Mouse (Mus musculus) right cerebral cortex, postnatal 4 days (tissue): ENCODE data around the gene Agap1.

Experiments
- DNase-seq: peaks from one replicate; pipeline ENCODE4 v3.0.0-alpha.2; 2022

Agap1 gene

GRCm38 (mm10) chr1:89870906-89871211, 416.3 kb downstream of the Agap1 start:
- no peak for DNase-seq

DNA sequence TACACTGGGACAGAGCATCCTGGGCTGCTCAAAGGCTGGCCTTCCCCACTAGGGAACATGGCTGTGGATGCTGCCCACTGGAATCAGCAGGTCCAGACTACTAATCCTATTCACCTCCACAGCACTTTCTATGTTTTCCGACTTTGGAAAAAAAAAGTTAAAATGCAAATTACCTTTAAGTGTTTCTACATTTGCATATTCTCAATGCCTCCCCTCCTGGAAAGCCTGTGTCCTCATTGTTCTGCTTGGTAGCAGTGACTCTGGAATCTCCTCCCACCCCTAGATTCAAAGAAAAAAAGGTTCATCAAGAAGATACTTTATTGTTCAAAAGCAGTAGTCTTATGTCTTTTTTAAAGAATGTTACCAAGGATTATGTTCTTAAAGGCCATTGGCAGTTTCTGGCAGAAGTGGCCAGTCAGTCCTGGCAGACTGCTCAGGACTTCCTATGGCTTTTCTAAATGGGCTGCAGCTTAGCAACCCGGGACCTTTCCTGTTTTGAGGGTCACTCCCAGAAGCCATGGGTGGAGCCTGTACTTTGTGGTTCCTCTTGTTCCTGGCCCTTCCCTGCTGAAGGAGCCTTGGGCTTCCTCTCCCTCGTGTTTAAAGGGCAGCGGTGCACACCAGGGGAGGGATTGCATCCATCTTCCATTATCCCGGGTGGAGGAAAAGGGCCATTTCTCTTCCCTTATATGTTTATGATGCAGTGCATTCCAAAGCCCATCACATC, 421.9 kb downstream of the Agap1 start:
- DNase-seq: no peak

GRCm38 (mm10) chr1:89878496-89878895, 423.9 kb downstream of the Agap1 start:
- DNase-seq: no peak

DNA sequence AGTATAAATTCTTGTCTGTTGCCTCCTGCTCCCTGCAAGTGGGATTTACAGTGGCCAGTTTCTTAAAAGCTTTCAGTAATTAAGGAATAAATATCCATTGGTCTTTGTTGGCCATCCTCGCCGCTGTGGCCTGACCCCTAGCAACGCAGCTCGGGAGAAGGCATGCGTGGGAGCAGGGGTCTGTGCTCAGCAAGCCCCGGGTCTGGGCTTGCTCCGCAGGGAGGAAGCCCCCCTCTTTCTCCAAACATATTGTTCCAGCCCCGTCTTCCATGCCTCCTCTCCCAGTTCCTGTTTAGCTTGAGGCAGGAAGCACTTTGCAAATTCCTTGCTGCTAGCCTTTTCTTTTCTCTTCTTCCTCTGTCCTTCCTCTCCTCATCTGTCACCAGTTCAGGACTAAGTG, 425.6 kb downstream of the Agap1 start:
- no peak for DNase-seq

GRCm38 (mm10) chr1:89880834-89881233, 426.2 kb downstream of the Agap1 start:
- DNase-seq: no peak

DNA sequence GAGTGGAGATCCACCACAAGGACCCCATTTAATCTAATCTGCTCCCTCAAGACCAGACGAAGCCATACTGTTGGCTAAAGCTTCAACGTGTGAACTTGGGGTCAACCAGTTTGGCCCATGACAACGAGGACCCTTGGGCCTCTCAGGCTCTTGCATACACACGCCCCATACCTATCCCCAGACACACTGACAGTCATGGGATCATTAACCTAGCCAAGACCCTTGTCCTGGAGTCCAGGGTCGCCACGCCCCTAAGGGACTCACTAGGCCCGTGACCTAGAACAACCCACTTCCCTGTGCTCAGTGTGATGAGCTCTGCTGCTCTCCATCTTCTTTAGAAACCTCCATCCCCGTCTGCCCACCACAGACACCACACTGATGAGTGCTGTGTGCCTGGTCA, 429.7 kb downstream of the Agap1 start:
- DNase-seq: no peak

- no peak for DNase-seq
These were observed 431.1 kb downstream of the Agap1 start for GRCm38 (mm10) chr1:89885696-89886095.

DNA sequence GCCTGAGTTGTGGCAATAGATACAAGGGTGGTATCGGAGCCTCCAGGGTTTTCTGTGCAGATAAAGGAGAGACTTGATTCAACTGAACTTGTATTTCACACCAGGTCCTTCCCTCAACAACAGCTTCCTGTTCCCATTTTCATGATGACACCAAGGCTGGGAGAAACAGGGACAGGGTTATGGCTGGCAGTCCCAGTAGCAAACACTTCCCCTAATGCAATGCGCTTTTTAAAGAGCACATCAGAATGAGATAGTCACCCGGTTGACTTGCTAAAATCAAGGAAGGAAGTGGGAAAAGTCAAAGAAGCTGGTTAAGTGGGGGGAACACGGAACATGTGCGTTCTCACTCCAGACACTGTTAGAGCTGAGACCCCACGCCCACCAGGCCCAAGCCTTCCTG, 436.8 kb downstream of the Agap1 start:
- no peak for DNase-seq

DNA sequence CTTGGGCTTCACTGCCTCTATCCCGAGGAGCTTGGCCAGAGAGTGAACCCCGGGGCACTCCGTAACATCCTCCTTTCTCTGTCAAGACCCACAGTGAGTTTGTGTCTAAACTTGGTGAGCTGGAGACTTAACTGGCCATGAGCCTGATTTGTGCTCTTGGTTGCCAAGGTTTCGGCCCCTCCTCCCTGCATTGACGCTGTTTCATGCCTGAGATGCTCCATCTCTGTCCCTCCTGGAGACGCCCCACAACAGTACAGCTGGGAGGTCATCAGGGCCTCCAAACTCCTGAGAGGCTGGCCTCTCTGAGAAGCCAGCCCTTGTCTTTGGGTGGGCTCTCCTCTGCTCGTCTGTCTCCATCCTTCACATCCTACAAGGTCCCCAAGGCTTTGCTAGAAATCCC, 437.7 kb downstream of the Agap1 start:
- no peak for DNase-seq

DNA sequence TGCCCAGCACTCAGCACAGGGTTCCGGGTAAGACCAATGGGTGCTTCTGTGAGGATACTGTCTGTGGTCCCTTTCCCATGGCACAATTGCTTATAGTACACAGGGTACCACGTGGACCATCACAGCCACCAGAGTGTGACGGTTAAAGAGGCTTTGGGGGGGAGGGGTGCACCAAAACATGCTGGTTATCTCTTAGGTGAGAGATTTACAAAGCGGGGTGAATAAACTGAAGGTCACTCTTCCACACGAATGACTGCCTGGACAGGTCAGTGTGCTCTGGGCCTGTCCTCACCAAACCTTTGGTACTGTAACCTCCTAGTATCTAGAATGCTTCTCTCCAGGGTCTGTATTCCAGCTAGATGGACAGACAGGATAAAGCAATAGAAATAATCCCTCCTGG, 441.2 kb downstream of the Agap1 start:
- no peak for DNase-seq

DNA sequence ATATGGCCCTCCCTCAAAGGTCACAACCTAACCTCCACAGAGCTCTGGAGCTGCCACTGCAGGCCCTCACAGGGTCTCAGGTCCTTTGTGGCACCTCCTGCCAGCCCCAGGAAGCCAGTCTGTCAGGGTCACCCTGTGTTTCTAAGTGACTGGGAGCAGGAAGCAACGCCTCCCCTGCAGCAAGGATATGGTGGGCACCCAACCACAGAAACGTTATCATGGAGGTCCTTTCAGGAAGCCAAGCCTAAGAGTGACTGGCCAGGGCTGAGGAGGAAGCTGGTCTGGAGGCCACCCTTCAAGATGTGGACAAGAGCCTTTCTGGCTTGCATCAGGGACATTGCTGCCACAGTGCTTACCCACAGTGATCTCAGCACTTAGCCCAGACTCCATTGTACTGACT, 444.4 kb downstream of the Agap1 start:
- DNase-seq: no peak

GRCm38 (mm10) chr1:89899761-89900445, 445.3 kb downstream of the Agap1 start:
- DNase-seq: no peak

- DNase-seq: no peak
These were observed 446.8 kb downstream of the Agap1 start for GRCm38 (mm10) chr1:89901381-89901780.

DNA sequence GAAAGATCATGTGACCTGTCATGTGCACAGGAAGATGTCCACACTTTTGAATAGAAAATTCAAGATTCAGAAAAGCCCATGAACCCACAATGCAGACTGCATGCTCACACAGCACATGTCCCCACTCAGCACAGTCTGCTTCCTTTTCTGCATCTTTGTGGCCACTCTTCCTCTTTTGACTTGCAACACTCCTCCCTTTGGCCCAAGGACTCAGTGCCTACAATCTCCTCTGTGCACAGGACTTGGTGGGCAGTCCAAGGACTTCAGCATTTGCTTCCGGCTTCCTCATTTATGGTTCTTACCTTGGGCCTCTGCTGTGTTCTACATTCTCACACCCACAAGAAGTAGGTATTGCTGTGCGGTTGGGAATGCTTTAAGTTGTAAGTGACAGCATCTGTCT, 447.6 kb downstream of the Agap1 start:
- DNase-seq: no peak

DNA sequence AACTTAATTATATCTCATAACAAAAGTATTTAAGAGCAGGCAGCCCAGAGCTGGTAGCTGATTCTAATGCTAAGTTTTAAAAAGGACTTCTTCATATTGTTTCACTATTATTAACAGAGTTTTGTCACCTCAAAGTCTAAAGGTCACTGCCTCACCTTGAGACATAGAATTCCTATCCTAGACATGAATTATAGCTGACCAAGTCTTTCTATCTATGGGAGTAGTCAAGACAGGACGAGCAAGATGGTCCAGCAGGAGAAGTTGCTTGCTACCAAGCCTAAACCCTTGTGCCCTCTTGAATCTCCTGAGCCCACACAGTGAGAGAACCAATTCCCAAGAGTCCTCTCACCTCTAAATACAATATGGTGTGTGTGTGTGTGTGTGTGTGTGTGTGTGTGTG, 448.0 kb downstream of the Agap1 start:
- no peak for DNase-seq

GRCm38 (mm10) chr1:89909796-89910195, 455.2 kb downstream of the Agap1 start:
- DNase-seq: no peak

GRCm38 (mm10) chr1:89912392-89912791, 457.8 kb downstream of the Agap1 start:
- no peak for DNase-seq

GRCm38 (mm10) chr1:89913611-89914010, 459.0 kb downstream of the Agap1 start:
- DNase-seq: no peak

DNA sequence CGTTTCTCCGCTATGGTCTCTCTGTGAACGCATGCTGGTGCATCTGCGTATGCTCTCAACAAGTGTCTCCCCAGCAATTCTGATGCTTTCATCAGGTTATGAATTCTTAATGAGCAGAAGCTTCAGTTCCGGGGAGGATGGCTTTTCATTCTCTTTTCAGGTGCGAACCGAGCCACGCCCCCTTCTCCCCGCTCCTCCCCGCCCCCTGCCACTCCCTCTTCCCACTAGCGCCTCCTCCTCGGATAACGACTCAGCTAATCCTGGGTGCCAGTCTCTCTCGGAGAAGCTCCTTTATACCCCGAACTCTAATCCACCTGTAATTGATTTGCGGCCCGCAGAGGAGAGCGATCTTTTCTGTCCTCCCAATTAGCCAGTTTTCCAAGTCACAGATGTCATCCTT, 463.5 kb downstream of the Agap1 start:
- no peak for DNase-seq

DNA sequence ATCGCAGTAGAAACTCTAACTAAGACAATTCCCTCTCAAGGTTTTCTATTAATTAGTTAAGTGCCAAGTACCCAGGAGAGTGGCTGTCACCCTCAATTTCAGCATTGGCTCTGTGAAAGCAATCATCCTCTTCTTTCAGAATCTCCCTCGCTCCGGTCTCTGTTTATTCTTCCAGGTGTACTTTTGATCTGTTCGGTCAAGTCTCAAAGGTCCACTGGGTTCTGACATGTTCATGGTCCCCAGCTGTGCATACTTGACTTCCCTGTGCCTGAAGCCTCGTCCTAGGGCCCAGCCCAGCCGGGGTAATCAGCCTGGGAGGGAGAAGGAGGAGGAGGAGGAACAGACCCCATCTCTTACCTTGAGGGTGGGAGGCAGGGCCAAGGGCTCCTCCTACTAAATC, 464.6 kb downstream of the Agap1 start:
- no peak for DNase-seq

DNA sequence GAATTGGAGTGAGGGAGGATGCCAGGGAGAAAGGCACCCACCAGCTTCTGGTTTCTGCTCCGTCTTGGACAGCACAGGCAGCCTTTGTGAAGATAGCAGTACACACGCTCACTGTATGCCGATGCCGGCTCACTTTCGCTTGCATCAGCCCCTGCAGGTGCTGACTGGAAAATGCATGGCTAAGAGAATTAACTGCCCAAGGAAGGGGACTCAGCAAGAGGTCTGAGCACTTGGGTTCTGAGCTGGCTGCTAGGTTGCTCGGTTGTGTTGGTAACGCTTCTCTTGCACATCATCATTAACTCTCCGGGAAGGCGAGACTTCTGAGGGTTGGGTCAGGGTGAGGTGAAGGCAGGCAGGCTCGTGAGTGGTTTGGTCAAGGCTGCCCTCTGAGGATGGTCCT, 467.2 kb downstream of the Agap1 start:
- DNase-seq: no peak

- DNase-seq: no peak
These were observed 467.7 kb downstream of the Agap1 start for GRCm38 (mm10) chr1:89922282-89922681.

GRCm38 (mm10) chr1:89922883-89923641, 468.5 kb downstream of the Agap1 start:
- no peak for DNase-seq

DNA sequence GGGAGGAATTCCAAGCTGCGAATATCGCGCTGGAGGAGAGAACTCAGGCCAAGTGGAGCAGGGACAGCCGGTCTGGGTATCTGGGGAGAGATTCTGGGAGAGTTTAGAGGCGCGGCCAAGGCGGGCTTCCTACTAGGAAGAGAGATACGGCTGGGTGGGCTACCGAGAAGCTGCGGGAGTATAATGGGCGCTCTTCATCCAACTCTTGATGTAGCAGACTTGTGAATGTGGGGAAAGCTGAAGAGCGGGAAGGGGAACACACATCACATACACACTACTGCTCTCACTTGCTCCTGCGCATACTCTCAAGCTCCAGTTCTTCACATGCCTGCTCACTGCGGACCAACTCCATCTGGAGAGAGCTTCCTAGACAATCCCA, 469.0 kb downstream of the Agap1 start:
- DNase-seq: no peak
